Mouse (Mus musculus) ES-Bruce4 (cell line): ENCODE results near the gene Myo18a.

Experiments used
- CTCF ChIP-seq: IDR thresholded peaks from one replicate; pipeline ENCODE4 v1.8.1; 2011; ENCODE audit warnings: low read depth, low read length
- EP300 ChIP-seq: IDR thresholded peaks from 2 replicates; pipeline ENCODE4 v1.6.1; 2011; ENCODE audit warnings: low read depth, low read length; ENCODE audit not compliant: insufficient read depth

- TF ChIP-seq CTCF = no peak
- no peak for TF ChIP-seq EP300
Measured at GRCm38 (mm10) chr11:77777436-77777835, 14.4 kb downstream of the Myo18a start.
